Mouse (Mus musculus) B cell, adult 2 months (primary cell): ENCODE measurements around the gene Znrd1.

ENCODE experiments used
- DNase-seq, 2 experiments: peaks; one replicate each; pipeline ENCODE4 v3.0.0; 2022

Gene Znrd1

GRCm38 (mm10) chr17:36922715-36923114 lies 35.6 kb downstream of the Znrd1 start:
- DNase-seq, result no peak

- no peak for DNase-seq
Measured at GRCm38 (mm10) chr17:36920239-36920638, 38.1 kb downstream of the Znrd1 start.

GRCm38 (mm10) chr17:36915076-36915475 lies 43.3 kb downstream of the Znrd1 start:
- DNase-seq, result peak; percentile 72 to 75

GRCm38 (mm10) chr17:36914108-36914507 lies 44.3 kb downstream of the Znrd1 start:
- DNase-seq, result peak; percentile 81 to 85

- no peak for DNase-seq
Measured at GRCm38 (mm10) chr17:36912031-36912430, 46.3 kb downstream of the Znrd1 start.

GRCm38 (mm10) chr17:36909802-36910201 lies 48.6 kb downstream of the Znrd1 start:
- DNase-seq, result no peak

- DNase-seq, result no peak
Measured at GRCm38 (mm10) chr17:36908235-36908634, 50.1 kb downstream of the Znrd1 start.
